Mouse (Mus musculus) gastrocnemius, adult 18-20 months (tissue): Measurements from ENCODE around the gene Gdf3. TPM values are rescaled to one million over a fixed set of nuclear protein-coding genes. Genes with fewer than 3 reads are reported as not detected.
"Not testable (repeated sequence)": the region's sequence is repeated elsewhere in the genome, so short reads cannot be mapped to it uniquely, and the experiment has no call there.

Source experiments
- DNase-seq: peaks from one replicate; pipeline ENCODE4 v3.0.0; 2021; ENCODE audit warnings: low spot score
- total RNA-seq, 2 experiments: library from RNA; stranded (reverse); gene quantifications; 2 replicates each; pipeline ENCODE4 v1.2.3; 2021

Gene Gdf3
- total RNA-seq, 2 experiments from 2014 or later = not detected

DNA sequence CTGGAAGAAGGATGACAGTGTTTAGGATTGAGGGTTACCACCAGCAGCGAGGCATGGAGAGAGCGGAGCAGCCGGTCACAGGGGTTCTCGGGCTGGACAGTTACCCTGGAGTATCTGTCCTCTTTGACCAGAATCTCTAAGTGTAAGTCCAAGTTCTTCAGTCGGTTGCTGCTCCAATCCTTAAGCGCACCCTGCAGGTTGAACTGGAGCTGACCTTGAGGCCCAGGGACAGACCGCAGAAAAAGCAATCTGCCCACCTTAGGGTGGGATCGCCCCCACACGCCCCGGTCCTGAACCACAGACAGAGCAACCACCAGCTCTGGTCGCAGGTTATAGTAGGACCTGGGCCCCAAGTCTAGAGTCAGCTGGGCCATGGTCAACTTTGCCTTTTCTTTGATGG, 3.2 kb downstream of the Gdf3 start:
- no peak for DNase-seq

DNA sequence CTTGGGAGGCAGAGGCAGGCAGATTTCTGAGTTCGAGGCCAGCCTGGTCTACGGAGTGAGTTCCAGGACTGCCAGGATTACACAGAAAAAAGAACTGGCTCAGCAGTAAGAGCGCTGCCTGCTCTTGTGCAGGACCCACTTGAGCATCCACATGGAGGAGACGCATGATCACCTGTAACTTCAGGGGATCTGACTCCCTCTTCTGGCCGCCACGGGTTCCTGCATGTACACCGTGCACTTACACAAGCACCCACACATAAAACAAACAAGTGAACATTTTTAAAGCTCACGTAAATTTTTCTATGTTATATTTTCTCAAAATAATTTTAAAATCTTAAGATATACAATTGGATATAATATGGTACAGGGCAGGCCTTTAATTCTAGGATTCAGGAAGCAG, 4.4 kb downstream of the Gdf3 start:
- DNase-seq = no peak

DNA sequence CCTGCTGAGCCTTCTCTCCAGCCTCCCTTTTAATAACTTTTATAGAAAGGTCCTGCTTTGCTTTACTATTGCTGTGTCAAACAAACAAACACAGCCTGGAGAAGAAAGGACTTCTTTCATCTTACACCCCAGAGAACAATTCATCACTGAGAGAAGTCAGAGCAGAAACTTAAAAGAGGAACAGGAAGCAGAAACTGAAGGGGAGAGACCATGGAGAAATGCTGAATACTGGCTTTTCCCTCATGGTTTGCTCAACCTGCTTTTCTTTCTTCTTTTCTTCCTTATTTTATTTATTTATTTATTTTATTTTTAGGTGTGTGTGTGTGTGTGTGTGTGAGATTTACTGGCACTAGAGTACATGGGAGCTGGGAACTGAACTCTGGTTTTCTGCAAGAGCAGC, 5.6 kb downstream of the Gdf3 start:
- no peak for DNase-seq

DNA sequence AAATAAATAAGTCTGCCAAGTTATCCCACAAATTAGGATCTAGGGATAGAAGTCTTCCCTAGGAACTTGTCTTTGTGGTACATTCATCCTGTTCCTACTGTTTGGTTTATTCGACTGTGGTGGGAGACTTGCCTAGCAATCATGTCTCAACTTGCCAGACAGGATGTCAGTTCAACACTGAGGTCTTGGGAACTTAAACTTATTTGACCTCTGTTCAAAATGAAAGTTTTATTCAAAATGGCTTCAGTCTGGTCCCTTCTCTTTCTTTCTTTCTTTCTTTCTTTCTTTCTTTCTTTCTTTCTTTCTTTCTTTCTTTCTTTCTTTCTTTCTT, 6.9 kb downstream of the Gdf3 start:
- DNase-seq = no peak

DNA sequence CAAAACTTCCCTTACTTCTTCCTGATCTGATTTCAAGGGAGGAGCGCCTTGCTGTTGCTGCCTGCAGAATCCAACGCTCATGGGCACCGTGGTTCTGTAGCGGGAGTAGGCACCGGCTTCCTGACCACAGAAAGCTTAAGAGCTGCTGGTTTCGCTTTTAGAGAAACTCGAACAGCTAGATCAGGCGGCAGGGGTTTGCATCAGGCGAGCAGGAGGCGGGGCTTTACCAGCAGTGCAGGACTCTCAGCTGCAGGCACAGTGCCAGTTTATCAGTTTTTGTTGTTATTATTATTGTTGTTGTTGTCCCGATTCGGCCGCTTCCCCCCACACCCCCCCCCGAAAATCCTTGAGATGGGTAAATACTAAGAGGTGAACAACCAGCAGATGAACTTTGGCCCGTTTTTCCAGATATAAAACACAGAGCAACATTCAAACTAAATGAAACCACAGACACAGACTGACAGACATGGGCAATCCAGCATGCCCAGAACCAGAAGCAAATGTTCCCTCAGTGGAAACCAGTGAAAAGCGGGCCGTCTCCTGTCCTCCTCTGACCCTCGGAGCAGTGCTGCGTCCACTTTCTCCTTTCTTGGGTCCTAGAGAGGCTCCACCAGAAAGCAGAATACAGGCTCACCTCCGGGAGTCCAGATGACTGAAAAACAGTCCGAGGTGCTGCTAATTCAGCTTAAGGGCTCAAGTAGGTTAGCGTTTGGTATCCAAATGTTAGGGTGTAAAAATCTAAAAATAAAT, 7.5 kb downstream of the Gdf3 start, which contains the start of gene Apobec1:
Gene Apobec1, minus strand, starts transcription at position 203 of the 750 bp plus-strand sequence.
- peak; percentile 75 for DNase-seq

DNA sequence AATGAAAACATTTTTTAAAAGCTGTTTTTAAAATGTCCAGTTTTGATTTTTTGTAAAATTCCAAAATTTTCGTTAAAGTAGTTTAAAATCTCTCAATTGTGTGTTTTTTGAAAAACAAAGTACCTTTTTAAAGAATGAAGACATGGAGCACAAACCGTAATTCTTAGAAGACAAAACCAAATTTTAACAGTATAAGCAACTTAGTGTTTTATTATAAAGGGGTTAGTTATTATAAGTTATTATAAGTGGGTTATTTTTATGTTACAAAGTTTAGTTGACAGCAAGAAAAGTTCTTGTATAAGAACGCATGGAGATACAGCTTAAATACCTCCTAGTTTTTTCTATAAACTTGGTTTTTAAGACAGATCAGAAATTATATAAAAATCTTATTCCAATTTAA, 8.3 kb downstream of the Gdf3 start:
- DNase-seq = no peak

DNA sequence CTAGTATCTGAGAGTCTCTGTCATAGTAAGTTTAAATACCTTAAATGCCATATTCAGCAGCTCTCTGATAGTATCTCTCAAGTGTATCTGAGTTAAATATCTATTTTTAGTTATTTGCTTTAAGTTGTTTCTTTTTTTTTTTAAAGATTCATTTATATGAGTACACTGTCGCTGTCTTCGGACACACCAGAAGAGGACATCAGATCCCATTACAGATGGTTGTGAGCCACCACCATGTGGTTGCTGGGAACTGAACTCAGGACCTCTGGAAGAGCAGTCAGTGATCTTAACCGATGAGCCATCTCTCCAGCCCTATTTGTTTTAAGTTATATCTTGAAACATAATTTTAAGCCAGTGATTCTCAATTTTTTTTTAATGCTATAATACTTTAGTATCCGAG, 8.9 kb downstream of the Gdf3 start:
- no peak for DNase-seq

DNA sequence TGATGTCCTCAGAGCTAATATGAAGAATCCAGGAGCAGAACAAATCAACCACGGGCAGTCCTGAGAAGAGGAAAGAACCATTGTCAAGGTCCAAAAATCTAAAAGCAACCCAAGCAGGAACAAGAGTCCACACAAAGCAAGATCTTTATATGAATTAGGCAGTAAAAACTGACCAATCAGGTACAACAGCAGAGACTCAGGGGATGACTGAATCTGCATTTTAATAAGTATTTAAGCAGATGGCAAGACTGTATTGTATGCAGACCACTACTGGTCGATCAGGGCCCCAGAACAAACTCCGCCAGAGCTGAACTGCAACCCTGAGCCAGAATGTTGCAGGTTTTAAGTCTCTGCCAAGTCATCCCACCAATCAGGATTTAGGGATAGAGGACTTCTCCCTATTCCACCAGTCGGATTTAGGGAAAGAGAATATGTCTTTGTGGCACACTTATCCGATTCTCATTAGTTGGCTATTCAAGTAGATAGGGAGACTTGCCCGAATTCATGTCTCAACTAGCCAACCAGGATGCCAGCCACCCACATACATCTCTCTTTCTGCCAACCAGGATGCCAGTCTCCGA, 9.7 kb downstream of the Gdf3 start:
- no peak for DNase-seq

DNA sequence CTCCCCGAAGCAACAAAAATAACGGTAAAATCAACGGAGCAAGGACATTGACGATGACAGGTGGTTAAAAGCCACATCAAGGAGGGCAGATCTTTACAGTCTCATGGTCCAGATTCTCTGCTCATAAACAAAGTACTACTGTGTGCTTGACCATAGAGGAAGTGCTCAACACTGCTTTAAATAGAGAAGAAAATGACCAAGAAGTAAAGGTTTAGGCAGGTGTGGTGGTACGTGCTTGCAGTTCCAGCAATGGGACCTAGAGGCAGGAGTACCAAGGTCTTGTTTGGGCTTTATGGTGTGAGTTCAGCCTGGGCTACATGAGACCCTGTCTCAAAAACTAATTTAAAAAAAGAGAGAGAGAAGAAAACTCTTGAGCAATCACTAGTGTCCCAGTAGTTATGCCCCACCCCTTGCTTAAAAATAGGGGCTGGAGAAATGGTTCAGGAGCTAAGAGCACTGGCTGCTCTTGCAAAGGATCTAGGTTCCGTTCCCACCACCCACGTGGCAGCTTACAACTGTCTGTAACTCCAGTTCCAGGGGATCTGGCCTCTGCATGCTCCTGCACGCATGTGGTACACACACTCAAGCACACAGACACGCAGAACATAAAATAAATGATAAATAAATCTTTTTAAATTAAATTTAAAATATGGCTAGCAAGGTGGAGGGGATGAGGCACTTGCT, 10.7 kb downstream of the Gdf3 start:
- DNase-seq = no peak

DNA sequence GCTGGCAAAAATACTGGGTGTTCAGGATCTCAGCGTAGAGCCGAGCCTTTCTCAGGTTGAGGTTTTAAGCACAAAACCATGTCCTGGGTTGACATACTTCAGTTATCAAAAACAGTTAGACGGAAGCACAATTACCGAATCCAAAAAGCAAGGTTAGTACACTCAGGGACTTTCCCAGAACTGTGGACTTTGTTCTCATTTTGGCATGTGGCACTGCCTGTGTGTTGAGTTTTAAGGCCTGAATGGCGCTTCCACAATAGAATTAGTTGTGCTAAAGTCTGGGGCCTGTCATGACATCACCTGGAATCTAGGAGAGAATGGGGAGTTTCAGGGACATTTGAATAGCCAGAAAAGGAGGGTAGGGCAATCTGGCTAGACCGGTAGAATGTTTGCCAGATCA, 11.5 kb downstream of the Gdf3 start:
- no peak for DNase-seq

DNA sequence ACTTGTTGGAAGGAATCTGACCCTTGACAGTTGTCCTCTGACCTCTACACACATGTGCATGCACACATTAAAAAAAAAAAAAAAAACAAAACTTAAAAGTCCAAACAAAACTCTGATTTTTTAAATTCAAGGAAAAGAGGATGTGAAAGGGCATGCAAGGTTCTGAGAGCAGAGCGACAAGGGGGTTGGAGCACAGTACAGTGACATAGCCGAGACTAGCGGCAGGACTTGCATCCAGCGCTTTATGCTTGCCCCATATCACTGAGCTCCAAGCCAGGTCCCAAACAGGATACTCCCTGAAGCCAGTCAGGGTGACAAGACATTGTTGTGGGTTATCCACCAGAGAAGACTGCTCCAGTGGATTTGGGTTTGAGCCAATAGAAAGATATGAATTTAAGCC, 11.9 kb downstream of the Gdf3 start:
- DNase-seq = no peak

DNA sequence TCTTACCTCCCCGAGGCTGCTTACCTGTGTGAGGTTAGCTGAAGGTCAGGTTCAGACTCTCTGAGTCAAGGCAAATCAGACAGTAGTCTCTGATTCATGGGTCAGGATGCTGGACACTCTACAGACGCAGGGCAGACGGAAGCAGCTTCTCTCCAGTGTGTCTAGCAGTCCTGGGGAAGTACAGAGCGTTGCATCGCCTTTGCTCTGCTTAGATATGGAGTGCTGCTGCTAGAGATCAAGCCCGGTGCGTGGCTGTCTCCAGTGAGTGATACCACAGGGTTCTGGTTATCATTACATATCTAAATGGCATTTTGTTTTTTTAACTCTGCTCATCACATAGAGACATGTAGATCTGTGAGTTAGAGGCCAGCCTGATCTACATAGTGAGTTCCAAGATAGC, 13.3 kb downstream of the Gdf3 start:
- no peak for DNase-seq

DNA sequence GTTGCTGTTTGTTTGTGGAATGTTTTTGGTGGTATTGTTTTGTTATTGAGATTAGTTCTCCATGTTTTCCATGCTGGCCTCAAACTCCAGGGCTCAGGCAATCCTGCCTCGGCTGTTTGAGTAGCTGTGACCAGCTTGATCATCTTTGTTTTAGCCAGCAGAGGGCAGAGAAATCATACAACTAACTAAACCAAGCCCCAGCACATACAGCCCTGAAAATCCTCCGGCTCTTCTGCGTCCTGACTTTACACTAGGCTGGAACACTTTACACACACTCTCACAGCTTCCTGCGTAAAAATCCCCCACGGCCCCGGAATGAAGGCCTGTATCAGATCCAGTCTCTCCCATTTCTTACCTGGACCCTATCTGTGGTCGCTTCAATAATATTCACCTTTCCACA, 14.2 kb downstream of the Gdf3 start:
- peak; percentile 17 for DNase-seq

DNA sequence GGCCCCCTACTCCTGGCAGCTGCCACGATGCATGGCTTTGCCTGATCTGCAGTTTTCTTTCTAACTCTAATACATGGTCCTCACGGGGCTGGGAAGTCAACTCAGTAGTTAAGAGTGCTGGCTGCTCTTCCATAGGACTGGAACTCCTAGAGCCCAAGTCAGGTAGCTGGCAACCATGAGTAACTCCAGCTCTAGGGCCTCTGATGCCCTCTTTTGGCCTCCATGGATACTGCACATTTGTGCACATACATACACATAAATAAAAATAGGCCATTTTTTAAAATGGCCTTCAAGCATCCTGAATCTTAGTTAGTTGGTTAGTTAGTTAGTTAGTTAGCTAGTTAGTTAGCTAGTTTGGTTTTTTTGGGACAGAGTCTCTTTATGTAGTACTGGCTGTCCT, 17.0 kb downstream of the Gdf3 start:
- no peak for DNase-seq

DNA sequence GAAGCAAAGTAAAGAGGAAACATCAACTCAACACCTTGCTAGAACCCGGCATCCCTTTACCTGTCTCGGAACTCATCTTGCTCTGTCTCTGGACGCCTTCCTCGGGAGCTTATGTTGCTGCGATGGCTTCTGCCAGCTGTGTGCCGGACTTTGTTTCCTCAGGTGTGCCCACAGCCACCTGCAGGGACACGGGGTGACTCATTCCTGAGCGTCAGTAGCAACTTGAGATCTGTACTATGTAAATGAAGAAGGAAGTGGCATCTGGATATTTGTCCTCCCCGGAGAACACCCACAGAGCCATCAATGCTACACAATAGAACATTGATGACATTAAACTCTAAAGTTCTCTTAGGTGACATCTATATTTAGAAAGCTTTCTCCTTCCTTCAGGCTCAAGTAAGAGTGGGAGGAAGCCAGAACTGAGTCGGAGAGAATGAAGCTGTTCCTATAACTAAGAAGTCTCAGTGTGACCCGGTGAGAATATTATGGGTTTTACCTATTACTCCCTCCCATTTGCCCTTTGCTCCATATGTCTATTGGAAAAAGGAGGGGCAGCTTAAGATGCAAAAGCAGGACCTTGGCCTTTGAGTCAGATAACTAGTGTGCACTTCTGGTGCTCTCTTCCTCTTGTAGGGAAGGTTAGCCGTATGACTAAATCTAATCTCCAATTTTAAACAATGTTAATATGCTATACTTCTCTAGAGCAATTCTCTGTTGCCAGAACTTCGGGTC, 18.7 kb downstream of the Gdf3 start:
- DNase-seq = no peak

DNA sequence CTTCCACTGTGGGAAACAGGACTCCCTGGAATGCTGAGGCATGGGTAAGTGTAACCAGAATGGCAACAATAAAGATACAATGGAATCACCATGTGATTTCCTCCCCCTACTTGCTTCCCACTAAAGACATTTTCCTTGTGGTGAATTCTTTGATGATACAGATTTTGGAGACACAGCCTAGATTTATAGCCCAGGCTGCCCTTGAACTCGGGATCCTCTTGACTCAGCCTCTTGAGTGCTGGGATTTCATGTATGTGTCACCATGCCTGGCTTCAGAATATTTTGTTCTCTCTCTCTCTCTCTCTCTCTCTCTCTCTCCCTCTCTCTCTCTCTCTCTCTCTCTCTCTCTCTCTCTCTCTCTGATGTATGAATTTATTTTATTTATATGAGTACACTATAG, 30.8 kb downstream of the Gdf3 start:
- no peak for DNase-seq

DNA sequence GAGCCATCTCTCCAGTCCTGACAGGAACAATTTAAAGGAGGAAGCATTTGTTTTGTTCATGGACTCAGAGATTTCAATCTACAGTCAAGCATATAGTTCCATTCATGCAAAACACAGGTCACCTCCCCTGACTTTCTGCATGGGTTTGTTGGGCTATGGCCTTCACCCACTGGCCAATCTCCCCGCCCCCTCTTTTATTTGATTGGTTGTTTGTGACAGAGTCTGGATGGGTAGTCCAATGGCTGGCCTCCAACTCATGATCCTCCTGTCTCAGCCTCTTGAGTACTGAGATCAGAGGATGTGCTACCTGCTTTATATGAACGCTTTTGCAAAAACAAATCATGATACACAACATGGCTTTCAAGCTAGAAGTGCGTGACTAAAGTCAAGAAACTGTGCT, 32.9 kb downstream of the Gdf3 start:
- DNase-seq = no peak

DNA sequence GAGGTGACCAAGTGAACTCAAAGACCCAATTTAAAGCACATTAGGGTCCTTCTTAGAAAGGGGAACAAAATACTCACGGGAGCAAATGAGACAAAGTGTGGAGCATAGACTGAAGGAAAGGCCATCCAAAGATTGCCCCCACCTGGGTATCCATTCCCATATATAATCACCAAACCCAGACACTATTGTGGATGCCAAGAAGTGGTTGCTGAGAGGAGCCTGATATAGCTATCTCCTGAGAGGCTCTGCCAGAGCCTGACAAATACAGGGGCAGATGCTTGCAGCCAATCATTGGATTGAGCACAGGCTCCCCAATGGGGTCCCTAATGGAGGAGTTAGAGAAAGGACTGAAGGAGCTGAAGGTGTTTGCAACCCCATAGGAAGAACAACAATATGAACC, 34.9 kb downstream of the Gdf3 start:
- not testable (repeated sequence) for DNase-seq

DNA sequence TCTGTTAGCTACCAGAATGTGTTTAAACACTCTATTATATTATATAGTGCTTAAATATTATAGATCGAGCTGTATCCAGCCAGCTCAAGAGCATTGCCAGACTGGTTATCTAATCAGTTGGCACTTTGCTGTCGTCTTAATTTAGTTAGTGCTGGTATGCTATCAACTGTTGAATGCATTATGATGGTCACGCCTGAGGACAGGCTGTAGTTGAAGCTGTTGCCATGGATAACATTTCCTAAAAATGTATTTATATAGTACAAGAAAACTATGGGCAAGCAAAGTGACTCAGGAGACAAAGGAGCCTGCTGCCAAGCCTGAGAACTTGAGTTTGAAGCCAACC, 38.3 kb downstream of the Gdf3 start:
- no peak for DNase-seq

DNA sequence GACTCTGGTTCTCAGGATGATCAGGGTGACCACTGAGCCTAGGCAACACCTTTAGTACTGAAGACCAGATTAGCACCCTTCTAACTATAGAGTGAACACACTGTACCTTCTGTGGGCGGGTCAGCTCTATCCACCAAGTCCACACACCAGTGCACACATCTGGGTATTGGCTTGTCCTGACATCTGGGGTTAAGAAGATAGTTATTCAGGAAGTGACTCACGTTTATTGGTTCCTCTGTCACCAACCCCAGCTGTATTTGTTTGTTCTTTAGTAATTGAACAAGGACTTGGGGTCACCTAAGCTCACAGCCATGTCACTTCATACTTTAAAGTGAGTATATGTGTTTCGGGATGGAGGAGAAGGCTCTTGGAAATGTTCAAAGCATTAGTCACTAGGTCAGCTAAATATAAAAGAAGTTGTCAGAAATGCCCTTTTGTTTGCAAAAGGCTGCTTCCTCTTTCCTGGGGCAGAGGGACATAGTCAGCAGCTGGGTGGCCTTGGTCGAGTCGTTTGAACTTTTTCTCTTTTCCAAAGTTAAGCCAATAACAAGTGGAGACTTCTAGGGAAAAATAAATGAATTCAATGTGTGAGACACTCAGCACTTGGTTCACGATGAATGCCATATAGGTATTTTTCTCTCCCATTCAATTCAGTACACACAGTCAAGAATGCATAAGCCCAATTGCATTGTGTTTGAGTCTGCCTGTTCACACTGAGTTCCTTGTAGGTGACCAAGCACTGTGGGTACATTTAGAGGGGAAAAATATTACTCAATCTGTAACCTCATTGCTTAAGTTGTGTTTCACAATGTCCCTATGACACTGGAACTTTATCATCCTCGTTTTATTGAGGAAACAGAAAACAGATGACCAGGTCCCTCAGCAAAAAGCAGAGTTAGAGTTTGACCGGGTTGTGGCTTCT, 38.9 kb downstream of the Gdf3 start:
- DNase-seq = peak; percentile 6

DNA sequence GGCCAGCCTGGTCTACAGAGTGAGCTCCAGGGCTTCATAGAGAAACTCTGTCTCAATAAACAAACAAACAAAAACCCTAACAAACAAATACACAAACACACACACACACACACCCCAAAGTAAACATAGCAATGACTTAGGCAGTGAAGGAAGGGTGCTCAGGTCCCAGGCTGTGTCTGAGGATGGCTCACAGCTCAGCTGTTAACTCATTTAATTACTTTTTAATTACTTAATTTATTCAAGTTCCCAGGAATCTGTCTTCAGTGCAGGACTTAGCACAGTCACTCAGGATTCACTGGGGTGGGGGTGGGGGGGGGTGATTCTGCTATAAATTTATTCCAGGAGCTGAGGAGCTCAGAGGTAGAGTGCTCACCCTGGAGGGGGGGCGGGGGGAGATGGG, 40.1 kb downstream of the Gdf3 start:
- no peak for DNase-seq
